Mouse (Mus musculus): ENCODE results near the gene Pimreg. TPM values are rescaled to one million over a fixed set of nuclear protein-coding genes. Genes with fewer than 3 reads are reported as not detected.

Pimreg gene
- polyA plus RNA-seq, 1 experiment from 2014 or later: 219 TPM

GRCm38 (mm10) chr11:72016518-72017252, 25.1 kb upstream of the Pimreg start:
- Histone ChIP-seq H3K4me3 (no peak overlapping the region), H3K27ac (replicated peaks) (no peak overlapping the region), H3K9me3 (no peaks in the 10 kb centered on the region), H3K4me1 (peaks cover 12% of the 10 kb centered on the region), H3K27me3 (replicated peaks; ENCODE audit: low read depth, poor library complexity, severe bottlenecking) (no peaks in the 10 kb centered on the region), H3K36me3 (replicated peaks) (no peaks in the 10 kb centered on the region)
- no peak for DNase-seq (ENCODE audit: low spot score)
- WGBS: 81% methylated on average over 13 of the region's 13 CpGs

DNA sequence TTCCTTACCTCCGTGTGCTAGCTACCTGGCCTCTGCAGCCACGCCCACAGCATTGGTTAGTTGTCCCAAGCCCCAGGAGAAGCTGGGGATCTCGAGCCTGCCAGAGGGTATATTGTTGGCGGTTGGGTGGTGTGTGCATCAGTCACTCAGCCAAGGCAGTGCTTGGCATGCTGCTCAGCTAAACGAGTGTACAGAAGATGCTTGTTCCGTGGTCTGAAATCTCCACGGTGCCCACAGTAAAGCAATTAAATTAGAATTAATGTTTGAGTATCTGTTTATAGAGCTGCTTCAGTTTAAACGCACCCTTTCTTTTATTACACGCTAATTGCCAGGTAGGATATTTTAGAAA, 24.6 kb upstream of the Pimreg start:
- H3K9me3 ChIP-seq: no peaks in the 10 kb centered on the region
- H3K4me3 ChIP-seq: no peak overlapping the region
- H3K27me3 ChIP-seq (replicated peaks; ENCODE audit: low read depth, poor library complexity, severe bottlenecking): no peaks in the 10 kb centered on the region
- WGBS: 84% methylated on average over 9 of the region's 9 CpGs
- H3K36me3 ChIP-seq (replicated peaks): no peaks in the 10 kb centered on the region
- no peak overlapping the region for H3K27ac ChIP-seq (replicated peaks)
- H3K4me1 ChIP-seq: peaks cover 7% of the 10 kb centered on the region
- no peak for DNase-seq (ENCODE audit: low spot score)

GRCm38 (mm10) chr11:72021015-72021414, 20.8 kb upstream of the Pimreg start:
- H3K4me3 ChIP-seq: no peak overlapping the region
- H3K27me3 ChIP-seq (replicated peaks; ENCODE audit: low read depth, poor library complexity, severe bottlenecking): no peaks in the 10 kb centered on the region
- DNase-seq (ENCODE audit: low spot score): no peak
- H3K36me3 ChIP-seq (replicated peaks): no peaks in the 10 kb centered on the region
- peaks cover 9% of the 10 kb centered on the region for H3K4me1 ChIP-seq
- H3K27ac ChIP-seq (replicated peaks): no peak overlapping the region
- no peaks in the 10 kb centered on the region for H3K9me3 ChIP-seq
- 73% methylated on average over 4 of the region's 4 CpGs for WGBS

DNA sequence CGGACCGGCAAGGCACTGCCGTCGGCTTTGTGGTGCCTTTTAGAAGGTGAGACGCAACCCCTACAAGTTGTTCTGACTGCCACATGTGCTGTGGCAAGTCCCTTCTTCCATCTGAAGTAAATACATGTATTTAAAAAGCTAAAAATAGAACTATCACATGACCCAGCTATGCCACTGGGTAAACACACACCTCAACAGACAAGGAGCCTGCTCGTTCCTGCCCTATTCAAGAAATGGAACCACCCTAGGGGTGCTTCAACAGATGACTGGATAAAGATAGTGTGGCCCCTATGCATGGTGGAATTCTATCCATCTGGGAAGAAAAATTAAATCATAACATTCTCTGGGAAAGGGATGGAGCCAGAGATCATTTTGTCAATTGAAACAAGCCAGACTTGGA, 19.0 kb upstream of the Pimreg start:
- DNase-seq (ENCODE audit: low spot score): no peak
- Histone ChIP-seq H3K4me3 (no peak overlapping the region), H3K27ac (replicated peaks) (no peak overlapping the region), H3K36me3 (replicated peaks) (no peaks in the 10 kb centered on the region), H3K9me3 (no peaks in the 10 kb centered on the region), H3K4me1 (peaks cover 9% of the 10 kb centered on the region), H3K27me3 (replicated peaks; ENCODE audit: low read depth, poor library complexity, severe bottlenecking) (0 out of 2 replicates have a peak, but pooled peaks cover 6% of the 10 kb centered on the region)
- WGBS: 83% methylated on average over 6 of the region's 6 CpGs

DNA sequence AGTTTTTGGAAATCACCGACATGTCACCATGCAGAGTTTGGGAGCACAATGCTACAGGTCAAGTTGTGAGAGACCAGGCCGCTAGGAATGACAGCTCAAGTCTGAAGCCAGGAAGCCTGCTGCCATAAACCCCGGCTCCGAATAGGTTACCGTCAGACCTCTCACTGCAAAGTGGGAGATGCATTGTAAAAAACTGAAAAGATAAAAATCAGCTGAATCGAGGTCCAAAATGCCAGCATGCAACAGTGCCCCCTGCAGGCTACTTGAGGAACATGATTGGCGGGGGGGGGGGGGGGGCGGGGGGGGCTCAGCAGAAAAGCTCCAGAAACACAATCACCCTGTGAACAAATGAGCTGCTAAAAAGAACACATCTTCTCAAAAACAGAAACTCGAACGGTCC, 18.3 kb upstream of the Pimreg start:
- H3K27me3 ChIP-seq (replicated peaks; ENCODE audit: low read depth, poor library complexity, severe bottlenecking): peaks cover 6% of the 10 kb centered on the region; the same call in 1 of the 2 replicates
- no peak overlapping the region for H3K27ac ChIP-seq (replicated peaks)
- no peaks in the 10 kb centered on the region for H3K9me3 ChIP-seq
- no peaks in the 10 kb centered on the region for H3K36me3 ChIP-seq (replicated peaks)
- WGBS: 46% methylated on average over 10 of the region's 10 CpGs
- DNase-seq (ENCODE audit: low spot score): peak; percentile 42
- peaks cover 5% of the 10 kb centered on the region for H3K4me1 ChIP-seq
- no peak overlapping the region for H3K4me3 ChIP-seq

- Histone ChIP-seq H3K4me1 (peaks cover 9% of the 10 kb centered on the region), H3K27ac (replicated peaks) (no peak overlapping the region), H3K4me3 (no peak overlapping the region), H3K9me3 (no peaks in the 10 kb centered on the region), H3K27me3 (replicated peaks; ENCODE audit: low read depth, poor library complexity, severe bottlenecking) (peaks cover 13% of the 10 kb centered on the region), H3K36me3 (replicated peaks) (no peaks in the 10 kb centered on the region)
- WGBS: 30% methylated on average over 5 of the region's 5 CpGs
- DNase-seq (ENCODE audit: low spot score): peak; percentile 66
Measured at GRCm38 (mm10) chr11:72024193-72024781, 17.5 kb upstream of the Pimreg start.

GRCm38 (mm10) chr11:72025843-72026242, 16.0 kb upstream of the Pimreg start:
- WGBS: 41% methylated on average over 5 of the region's 5 CpGs
- Histone ChIP-seq H3K9me3 (no peaks in the 10 kb centered on the region), H3K27ac (replicated peaks) (no peak overlapping the region), H3K4me3 (no peak overlapping the region), H3K27me3 (replicated peaks; ENCODE audit: low read depth, poor library complexity, severe bottlenecking) (peaks cover 27% of the 10 kb centered on the region), H3K4me1 (peaks cover 9% of the 10 kb centered on the region), H3K36me3 (replicated peaks) (no peaks in the 10 kb centered on the region)
- no peak for DNase-seq (ENCODE audit: low spot score)

DNA sequence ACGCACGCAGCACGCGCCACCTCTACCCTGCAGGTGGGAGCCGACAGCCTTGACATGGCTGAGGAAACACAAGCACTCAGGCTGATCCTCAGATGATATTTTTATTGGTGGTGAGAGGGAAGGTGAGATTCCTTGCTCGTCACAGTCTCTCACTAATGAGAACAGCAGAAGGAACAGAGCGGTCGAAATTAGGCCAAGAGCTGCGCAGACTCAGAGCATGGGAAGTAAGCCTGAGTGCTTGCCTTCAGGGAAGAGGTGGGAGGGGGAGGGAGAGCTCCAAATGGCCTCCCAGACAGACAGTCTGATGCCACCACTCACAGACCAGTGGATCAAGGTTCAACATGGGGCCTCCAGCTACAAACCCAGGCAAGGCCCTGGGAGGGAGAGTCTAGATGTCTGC, 15.3 kb upstream of the Pimreg start:
- DNase-seq (ENCODE audit: low spot score): no peak
- peaks cover 9% of the 10 kb centered on the region for H3K4me1 ChIP-seq
- H3K27ac ChIP-seq (replicated peaks): no peak overlapping the region
- no peaks in the 10 kb centered on the region for H3K36me3 ChIP-seq (replicated peaks)
- WGBS: 87% methylated on average over 9 of the region's 9 CpGs
- peaks cover 27% of the 10 kb centered on the region for H3K27me3 ChIP-seq (replicated peaks; ENCODE audit: low read depth, poor library complexity, severe bottlenecking)
- H3K4me3 ChIP-seq: no peak overlapping the region
- no peaks in the 10 kb centered on the region for H3K9me3 ChIP-seq

- no peak overlapping the region for H3K4me3 ChIP-seq
- no peak overlapping the region for H3K27ac ChIP-seq (replicated peaks)
- H3K4me1 ChIP-seq: peaks cover 9% of the 10 kb centered on the region
- H3K9me3 ChIP-seq: no peaks in the 10 kb centered on the region
- H3K27me3 ChIP-seq (replicated peaks; ENCODE audit: low read depth, poor library complexity, severe bottlenecking): peaks cover 27% of the 10 kb centered on the region
- no peak for DNase-seq (ENCODE audit: low spot score)
- WGBS: 68% methylated on average over 9 of the region's 9 CpGs
- no peaks in the 10 kb centered on the region for H3K36me3 ChIP-seq (replicated peaks)
Measured at GRCm38 (mm10) chr11:72027836-72028235, 14.0 kb upstream of the Pimreg start.

- H3K4me3 ChIP-seq: no peak overlapping the region
- 19% methylated on average over 23 of the region's 23 CpGs for WGBS
- peak; percentile 75 for DNase-seq (ENCODE audit: low spot score)
- H3K36me3 ChIP-seq (replicated peaks): no peaks in the 10 kb centered on the region
- H3K9me3 ChIP-seq: no peaks in the 10 kb centered on the region
- H3K27me3 ChIP-seq (replicated peaks; ENCODE audit: low read depth, poor library complexity, severe bottlenecking): peaks cover 27% of the 10 kb centered on the region
- H3K27ac ChIP-seq (replicated peaks): no peak overlapping the region
- H3K4me1 ChIP-seq: peaks cover 6% of the 10 kb centered on the region
Measured at GRCm38 (mm10) chr11:72029143-72029542, 12.7 kb upstream of the Pimreg start.

GRCm38 (mm10) chr11:72031353-72031752, 10.5 kb upstream of the Pimreg start:
- 91% methylated on average over 7 of the region's 7 CpGs for WGBS
- peaks cover 27% of the 10 kb centered on the region for H3K27me3 ChIP-seq (replicated peaks; ENCODE audit: low read depth, poor library complexity, severe bottlenecking)
- peaks cover 8% of the 10 kb centered on the region for H3K4me1 ChIP-seq
- no peak overlapping the region for H3K27ac ChIP-seq (replicated peaks)
- no peaks in the 10 kb centered on the region for H3K36me3 ChIP-seq (replicated peaks)
- DNase-seq (ENCODE audit: low spot score): no peak
- no peak overlapping the region for H3K4me3 ChIP-seq
- H3K9me3 ChIP-seq: no peaks in the 10 kb centered on the region

GRCm38 (mm10) chr11:72032091-72032490, 9.7 kb upstream of the Pimreg start:
- Histone ChIP-seq H3K27ac (replicated peaks) (no peak overlapping the region), H3K4me3 (no peak overlapping the region), H3K4me1 (peaks cover 8% of the 10 kb centered on the region), H3K27me3 (replicated peaks; ENCODE audit: low read depth, poor library complexity, severe bottlenecking) (peaks cover 25% of the 10 kb centered on the region), H3K36me3 (replicated peaks) (no peaks in the 10 kb centered on the region), H3K9me3 (no peaks in the 10 kb centered on the region)
- 80% methylated on average over 4 of the region's 4 CpGs for WGBS
- no peak for DNase-seq (ENCODE audit: low spot score)

DNA sequence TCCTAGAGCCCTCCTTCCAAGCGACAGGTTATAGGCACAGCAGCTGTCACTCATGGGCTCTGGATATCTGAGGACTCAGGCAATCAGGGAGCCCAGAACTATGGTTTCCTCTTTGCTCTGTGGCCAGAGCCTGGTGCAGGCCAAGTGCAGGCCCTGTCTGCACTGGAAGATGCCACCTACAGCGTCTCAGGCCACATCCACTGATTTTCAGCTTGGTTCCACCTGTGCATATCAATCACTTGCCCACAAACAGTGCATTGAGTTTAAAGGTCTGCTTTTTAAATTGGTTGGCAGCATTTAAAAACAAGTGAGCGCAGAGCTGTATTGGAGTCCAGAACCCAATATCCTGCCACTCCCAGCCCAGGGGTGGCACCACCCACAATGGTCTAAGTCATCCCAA, 9.2 kb upstream of the Pimreg start:
- peaks cover 26% of the 10 kb centered on the region for H3K27me3 ChIP-seq (replicated peaks; ENCODE audit: low read depth, poor library complexity, severe bottlenecking)
- H3K9me3 ChIP-seq: no peaks in the 10 kb centered on the region
- peaks cover 8% of the 10 kb centered on the region for H3K4me1 ChIP-seq
- H3K27ac ChIP-seq (replicated peaks): no peak overlapping the region
- H3K4me3 ChIP-seq: no peak overlapping the region
- no peaks in the 10 kb centered on the region for H3K36me3 ChIP-seq (replicated peaks)
- 85% methylated on average over 3 of the region's 3 CpGs for WGBS
- DNase-seq (ENCODE audit: low spot score): no peak
